Mouse (Mus musculus) limb, embryonic 11.5 days (tissue): Measurements from ENCODE around the gene Arhgef1. TPM values are rescaled to one million over a fixed set of nuclear protein-coding genes. Genes with fewer than 3 reads are reported as not detected.

Source experiments
- ATAC-seq: fragments of 200-750 bp; cut with Nextera tagmentation; 2 replicates; pipeline ENCODE4 v1.8.0; 2017; ENCODE audit warnings: low read depth; ENCODE audit not compliant: insufficient number of reproducible peaks, low FRiP score, low TSS enrichment
- DNase-seq: peaks from one replicate; pipeline ENCODE4 v3.0.0-alpha.2; 2015; ENCODE audit warnings: low spot score
- H3K27ac ChIP-seq: fragments of 300-500 bp; sonication (generic); replicated peaks from 2 replicates; pipeline ENCODE4 v1.5.1; 2014; ENCODE audit warnings: low read depth, mild to moderate bottlenecking, low read length
- H3K27me3 ChIP-seq: fragments of 300-500 bp; sonication (generic); 2 replicates; pipeline ENCODE4 v1.6.1; 2014; ENCODE audit warnings: mild to moderate bottlenecking, low read length, mixed read lengths; ENCODE audit not compliant: control insufficient read depth, insufficient read depth
- H3K36me3 ChIP-seq: fragments of 300-500 bp; sonication (generic); 2 replicates; pipeline ENCODE4 v1.6.1; 2014; ENCODE audit warnings: mild to moderate bottlenecking, low read length, moderate library complexity, mixed read lengths; ENCODE audit not compliant: control insufficient read depth, insufficient read depth
- H3K4me1 ChIP-seq: fragments of 300-500 bp; sonication (generic); 2 replicates; pipeline ENCODE4 v1.6.1; 2014; ENCODE audit warnings: low read length, mixed read lengths; ENCODE audit not compliant: control insufficient read depth, insufficient read depth
- H3K4me2 ChIP-seq: fragments of 300-500 bp; sonication (generic); 2 replicates; pipeline ENCODE4 v1.6.1; 2014; ENCODE audit warnings: low read depth, mild to moderate bottlenecking, moderate library complexity; ENCODE audit not compliant: severe bottlenecking
- H3K4me3 ChIP-seq: fragments of 300-500 bp; sonication (generic); 2 replicates; pipeline ENCODE4 v1.5.1; 2014; ENCODE audit warnings: low read depth, low read length
- H3K9ac ChIP-seq: fragments of 300-500 bp; sonication (generic); 2 replicates; pipeline ENCODE4 v1.6.1; 2014; ENCODE audit warnings: mild to moderate bottlenecking, low read length
- H3K9me3 ChIP-seq: fragments of 300-500 bp; sonication (generic); 2 replicates; pipeline ENCODE4 v1.6.1; 2016; ENCODE audit warnings: low read length; ENCODE audit not compliant: control insufficient read depth
- WGBS: fragments of 180-500 bp; shearing (Covaris S2); extraction: QIAGEN DNeasy Blood & Tissue Kit; methylation state at CpG from one replicate; pipeline ENCODE4 v1.1.7; 2014; 5-methylcytosine and 5-hydroxymethylcytosine counted together
- polyA plus RNA-seq: library from polyadenylated mRNA; unstranded; fragments of >200 nt; fragmentation: Nextera tagmentation; extraction: Ambion mirVana; gene quantifications from 2 replicates; pipeline ENCODE4 v1.2.1, GENCODE M21; 2014

Gene Arhgef1
- polyA plus RNA-seq, 1 experiment from 2014 or later = 69.9 TPM

- 8% methylated on average over 6 of the region's 6 CpGs for WGBS
- H3K27me3 ChIP-seq = peaks cover 87% of the 10 kb centered on the region
- no peak overlapping the region for H3K4me2 ChIP-seq
- no peaks in the 10 kb centered on the region for H3K9me3 ChIP-seq
- no peak for DNase-seq
- H3K27ac ChIP-seq = no peak overlapping the region
- no peaks in the 10 kb centered on the region for H3K36me3 ChIP-seq
- ATAC-seq = no peak
- no peak overlapping the region for H3K4me3 ChIP-seq
- H3K9ac ChIP-seq = no peak overlapping the region
- H3K4me1 ChIP-seq = peaks cover 4% of the 10 kb centered on the region; the same call in 1 of the 2 replicates
Observed at GRCm38 (mm10) chr7:24943641-24944040, 40.9 kb downstream of the Arhgef1 start.

GRCm38 (mm10) chr7:24944257-24944950 is 41.7 kb downstream of the Arhgef1 start, which contains the start of gene Gm4881:
Gene Gm4881 (minus strand): TSS chr7:24944494.
- ATAC-seq (no peak), DNase-seq (no peak)
- H3K9me3 ChIP-seq = no peaks in the 10 kb centered on the region
- peak within 1 kb of the TSS; percentile 26 for H3K4me3 ChIP-seq
- no peak within 1 kb of the TSS for H3K9ac ChIP-seq
- peaks cover 91% of the 10 kb centered on the region for H3K27me3 ChIP-seq
- peak within 1 kb of the TSS; percentile 48 for H3K4me2 ChIP-seq
- WGBS = under 1% methylated on average over 64 of the region's 72 CpGs
- peaks cover 4% of the 10 kb centered on the region; the same call in 1 of the 2 replicates for H3K4me1 ChIP-seq
- no peak within 1 kb of the TSS for H3K27ac ChIP-seq
- H3K36me3 ChIP-seq = no peaks in the 10 kb centered on the region

GRCm38 (mm10) chr7:24947316-24948048 is 44.8 kb downstream of the Arhgef1 start:
- DNase-seq = no peak

GRCm38 (mm10) chr7:24948774-24949173 is 46.1 kb downstream of the Arhgef1 start:
- Histone ChIP-seq H3K4me1 (peaks cover 4% of the 10 kb centered on the region; the same call in 1 of the 2 replicates), H3K36me3 (no peaks in the 10 kb centered on the region), H3K4me2 (no peak overlapping the region), H3K27me3 (peaks cover 99% of the 10 kb centered on the region), H3K4me3 (no peak overlapping the region), H3K9me3 (no peaks in the 10 kb centered on the region), H3K27ac (no peak overlapping the region), H3K9ac (no peak overlapping the region)
- DNase-seq (no peak), ATAC-seq (no peak)
- 3% methylated on average over 29 of the region's 29 CpGs for WGBS

More at GRCm38 (mm10) chr7:24947316-24948048, 44.8 kb downstream of the Arhgef1 start:
- no peak overlapping the region for H3K9ac ChIP-seq
- H3K9me3 ChIP-seq = no peaks in the 10 kb centered on the region
- H3K27ac ChIP-seq = no peak overlapping the region
- WGBS = under 1% methylated on average over 7 of the region's 7 CpGs
- no peak overlapping the region for H3K4me3 ChIP-seq
- no peak overlapping the region for H3K4me2 ChIP-seq
- no peaks in the 10 kb centered on the region for H3K36me3 ChIP-seq
- peaks cover 4% of the 10 kb centered on the region; the same call in 1 of the 2 replicates for H3K4me1 ChIP-seq
- ATAC-seq = no peak
- peaks cover 99% of the 10 kb centered on the region for H3K27me3 ChIP-seq

- Histone ChIP-seq H3K4me1 (peaks cover 5% of the 10 kb centered on the region; the same call in 1 of the 2 replicates), H3K9ac (no peak overlapping the region), H3K4me3 (no peak overlapping the region), H3K4me2 (no peak overlapping the region), H3K9me3 (no peaks in the 10 kb centered on the region), H3K27ac (no peak overlapping the region), H3K27me3 (peaks cover 99% of the 10 kb centered on the region), H3K36me3 (no peaks in the 10 kb centered on the region)
- DNase-seq (peak; percentile 89), ATAC-seq (peak; percentile 23; the same call in 1 of the 2 replicates)
- WGBS = 1% methylated on average over 8 of the region's 8 CpGs
Observed at GRCm38 (mm10) chr7:24949958-24950623, 47.4 kb downstream of the Arhgef1 start.

- H3K9ac ChIP-seq = peak overlapping the region; percentile 49
- 0 out of 2 replicates have a peak, but pooled peaks cover 2% of the 10 kb centered on the region for H3K9me3 ChIP-seq
- H3K27me3 ChIP-seq = peaks cover 83% of the 10 kb centered on the region
- DNase-seq (no peak), ATAC-seq (no peak)
- H3K4me2 ChIP-seq = peak overlapping the region; percentile 55
- peaks cover 7% of the 10 kb centered on the region; the same call in 1 of the 2 replicates for H3K4me1 ChIP-seq
- under 1% methylated on average over 24 of the region's 24 CpGs for WGBS
- H3K27ac ChIP-seq = no peak overlapping the region
- H3K36me3 ChIP-seq = no peaks in the 10 kb centered on the region
- H3K4me3 ChIP-seq = peak overlapping the region; percentile 31
Observed at GRCm38 (mm10) chr7:24953966-24954365, 51.3 kb downstream of the Arhgef1 start.

GRCm38 (mm10) chr7:24954450-24954849 is 51.7 kb downstream of the Arhgef1 start:
- ATAC-seq (no peak), DNase-seq (peak; percentile 54)
- Histone ChIP-seq H3K27me3 (peaks cover 78% of the 10 kb centered on the region), H3K9ac (peak overlapping the region; percentile 49), H3K36me3 (no peaks in the 10 kb centered on the region), H3K4me3 (peak overlapping the region; percentile 31), H3K4me1 (peaks cover 7% of the 10 kb centered on the region; the same call in 1 of the 2 replicates), H3K9me3 (0 out of 2 replicates have a peak, but pooled peaks cover 2% of the 10 kb centered on the region), H3K4me2 (peak overlapping the region; percentile 55), H3K27ac (no peak overlapping the region)
- 1% methylated on average over 30 of the region's 30 CpGs for WGBS

- H3K4me2 ChIP-seq = peak overlapping the region; percentile 55
Observed at GRCm38 (mm10) chr7:24955226-24955625, 52.5 kb downstream of the Arhgef1 start.

More at GRCm38 (mm10) chr7:24955226-24955625, 52.5 kb downstream of the Arhgef1 start:
- ATAC-seq = no peak
- Histone ChIP-seq H3K9me3 (0 out of 2 replicates have a peak, but pooled peaks cover 2% of the 10 kb centered on the region), H3K9ac (peak overlapping the region; percentile 34), H3K27me3 (peaks cover 70% of the 10 kb centered on the region), H3K4me3 (peak overlapping the region; percentile 31), H3K4me1 (peaks cover 7% of the 10 kb centered on the region; the same call in 1 of the 2 replicates), H3K36me3 (no peaks in the 10 kb centered on the region), H3K27ac (no peak overlapping the region)
- 3% methylated on average over 29 of the region's 33 CpGs for WGBS
- DNase-seq = no peak
